Mouse (Mus musculus) kidney, adult 2 months (tissue): ENCODE measurements around the gene Nradd. TPM values are rescaled to one million over a fixed set of nuclear protein-coding genes. Genes with fewer than 3 reads are reported as not detected.

Experiments
- DNase-seq: peaks from one replicate; pipeline ENCODE4 v3.0.0; 2021
- H3K27ac ChIP-seq: fragments of 200-500 bp; 2 replicates; pipeline ENCODE4 v1.5.1; 2012; ENCODE audit warnings: low read depth, low read length, control low read depth, inconsistent platforms; ENCODE audit not compliant: insufficient read depth
- H3K27me3 ChIP-seq: fragments of 200-500 bp; replicated peaks from 2 replicates; pipeline ENCODE4 v1.6.1; 2012; ENCODE audit warnings: mild to moderate bottlenecking, moderate library complexity, low read length, inconsistent platforms; ENCODE audit not compliant: control insufficient read depth, insufficient read depth
- H3K36me3 ChIP-seq: fragments of 200-500 bp; 2 replicates; pipeline ENCODE4 v1.6.1; 2012; ENCODE audit warnings: mild to moderate bottlenecking, moderate library complexity, low read length, inconsistent platforms; ENCODE audit not compliant: control insufficient read depth, insufficient read depth
- H3K4me1 ChIP-seq: fragments of 200-500 bp; 2 replicates; pipeline ENCODE4 v1.6.1; 2011; ENCODE audit warnings: low read length; ENCODE audit not compliant: control insufficient read depth, insufficient read depth
- H3K4me3 ChIP-seq: fragments of 200-500 bp; 2 replicates; pipeline ENCODE4 v1.5.1; 2011; ENCODE audit warnings: mild to moderate bottlenecking, low read depth, low read length, control low read depth; ENCODE audit not compliant: insufficient read depth
- CTCF ChIP-seq: fragments of 200-500 bp; conservative IDR thresholded peaks from 2 replicates; pipeline ENCODE4 v1.5.1; 2011; ENCODE audit warnings: low read depth, mild to moderate bottlenecking, control low read depth, low read length, moderate library complexity, mixed read lengths; ENCODE audit not compliant: insufficient read depth, insufficient read length
- POLR2A ChIP-seq: fragments of 200-500 bp; IDR thresholded peaks from one replicate; pipeline ENCODE4 v1.6.1; 2011; ENCODE audit warnings: low read depth, low read length, control low read depth
- WGBS: fragments of 180-500 bp; shearing (Covaris S2); methylation state at CpG from one replicate; pipeline ENCODE4 v1.1.7; 2018; 5-methylcytosine and 5-hydroxymethylcytosine counted together
- polyA plus RNA-seq: library from polyadenylated mRNA; depleted of rRNA; stranded (reverse); fragments of >200 nt; gene quantifications from 2 replicates; pipeline ENCODE4 v1.2.3, GENCODE M21; 2012

Nradd gene
- polyA plus RNA-seq, 1 experiment: 4.3 TPM

GRCm38 (mm10) chr9:110656249-110657221 lies 32.3 kb upstream of the Nradd start, which contains the start of gene Ccdc12:
Gene Ccdc12, plus strand, starts transcription at chr9:110656503.
- Histone ChIP-seq H3K4me3 (peak within 1 kb of the TSS; percentile 71), H3K27me3 (no peaks in the 10 kb centered on the region), H3K27ac (peak within 1 kb of the TSS; percentile 97), H3K4me1 (peaks cover 37% of the 10 kb centered on the region), H3K36me3 (no peaks in the 10 kb centered on the region)
- TF ChIP-seq CTCF (0 out of 2 replicates have a peak, but pooled peaks have one; percentile 5), POLR2A (peak; percentile 29)
- peak; percentile 99 for DNase-seq
- under 1% methylated on average over 52 of the region's 52 CpGs for WGBS

- H3K4me1 ChIP-seq: peaks cover 37% of the 10 kb centered on the region
- H3K27me3 ChIP-seq: no peaks in the 10 kb centered on the region
- TF ChIP-seq CTCF (no peak), POLR2A (no peak)
- DNase-seq: no peak
- 0 out of 2 replicates have a peak overlapping the region, but pooled peaks have one; percentile 9 for H3K4me3 ChIP-seq
- no peaks in the 10 kb centered on the region for H3K36me3 ChIP-seq
- H3K27ac ChIP-seq: peak overlapping the region; percentile 64
- WGBS: 76% methylated on average over 10 of the region's 10 CpGs
These were observed 31.4 kb upstream of the Nradd start for GRCm38 (mm10) chr9:110655651-110656007.

GRCm38 (mm10) chr9:110654726-110655650 lies 30.7 kb upstream of the Nradd start:
- H3K4me1 ChIP-seq: peaks cover 37% of the 10 kb centered on the region
- no peak for DNase-seq
- H3K4me3 ChIP-seq: no peak overlapping the region
- H3K36me3 ChIP-seq: no peaks in the 10 kb centered on the region
- no peaks in the 10 kb centered on the region for H3K27me3 ChIP-seq
- 82% methylated on average over 19 of the region's 19 CpGs for WGBS
- TF ChIP-seq CTCF (no peak), POLR2A (no peak)
- H3K27ac ChIP-seq: peak overlapping the region; percentile 64; the same call in 1 of the 2 replicates

- Histone ChIP-seq H3K36me3 (no peaks in the 10 kb centered on the region), H3K4me1 (peaks cover 37% of the 10 kb centered on the region), H3K27ac (peak within 1 kb of the TSS; percentile 86), H3K4me3 (peak within 1 kb of the TSS; percentile 72), H3K27me3 (no peaks in the 10 kb centered on the region)
- DNase-seq: peak; percentile 99
- WGBS: under 1% methylated on average over 75 of the region's 75 CpGs
- TF ChIP-seq POLR2A (peak; percentile 35), CTCF (0 out of 2 replicates have a peak, but pooled peaks have one; percentile 10)
These were observed 29.6 kb upstream of the Nradd start, which contains the start of gene Nbeal2 for GRCm38 (mm10) chr9:110653655-110654461. Gene Nbeal2, minus strand, starts transcription at chr9:110654161.

- WGBS: 22% methylated on average over 14 of the region's 14 CpGs
- no peaks in the 10 kb centered on the region for H3K36me3 ChIP-seq
- H3K4me1 ChIP-seq: peaks cover 37% of the 10 kb centered on the region
- TF ChIP-seq CTCF (no peak), POLR2A (no peak)
- peak overlapping the region; percentile 72 for H3K4me3 ChIP-seq
- no peak for DNase-seq
- peak overlapping the region; percentile 86 for H3K27ac ChIP-seq
- H3K27me3 ChIP-seq: no peaks in the 10 kb centered on the region
These were observed 28.9 kb upstream of the Nradd start for GRCm38 (mm10) chr9:110652963-110653654.
